Mouse (Mus musculus): Measurements from ENCODE around the gene Zfp958.
"Not testable (repeated sequence)": the region's sequence is repeated elsewhere in the genome, so short reads cannot be mapped to it uniquely, and the experiment has no call there.

Gene Zfp958

GRCm38 (mm10) chr8:4612932-4613853, at the start of gene Zfp958:
Gene Zfp958 (plus strand): TSS chr8:4613167.
- peak; percentile 97 for DNase-seq (ENCODE audit: low read depth, low spot score)

DNA sequence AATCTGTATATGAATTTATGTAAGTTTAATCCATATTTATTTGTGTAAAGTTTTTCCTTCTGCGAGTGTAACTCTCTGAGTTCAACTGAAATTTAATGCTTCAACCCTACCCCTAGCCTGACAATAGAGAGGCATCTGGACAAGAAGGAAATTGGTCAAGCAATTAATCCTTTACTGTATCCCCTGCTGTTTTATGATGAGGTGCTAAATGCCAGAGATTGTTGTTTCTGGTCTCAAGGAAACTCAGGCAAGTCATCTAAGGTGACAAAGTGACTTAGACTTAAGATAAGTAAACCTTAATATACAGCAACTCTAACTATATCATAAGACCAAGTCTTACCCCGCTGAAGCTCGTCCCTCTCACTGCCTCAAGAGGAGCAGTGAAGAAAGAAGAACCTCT, 31.0 kb upstream of the Zfp958 start:
- peak; percentile 51 for DNase-seq (ENCODE audit: low read depth, low spot score)

DNA sequence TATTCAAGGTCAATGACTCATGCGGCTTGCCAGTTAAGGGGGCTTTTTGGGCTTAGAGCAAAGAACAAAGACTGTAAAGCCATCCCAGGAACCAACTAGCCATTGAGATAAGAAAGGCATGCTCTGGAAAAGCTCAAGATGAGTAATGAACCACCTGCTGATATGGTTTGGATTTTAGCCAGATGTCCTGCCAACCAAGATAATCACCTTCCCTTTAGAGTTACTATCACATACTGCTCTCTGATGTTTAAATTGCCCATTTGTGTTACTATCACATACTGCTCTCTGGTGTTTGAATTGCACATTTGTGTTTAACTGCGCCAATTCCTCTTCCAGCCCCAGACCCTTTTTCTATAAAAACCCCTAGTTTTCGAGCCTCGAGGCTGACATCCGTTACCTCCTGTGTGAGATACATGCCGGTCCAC, 30.2 kb upstream of the Zfp958 start:
- no peak for DNase-seq (ENCODE audit: low read depth, low spot score)

GRCm38 (mm10) chr8:4584660-4585059, 28.3 kb upstream of the Zfp958 start:
- no peak for DNase-seq (ENCODE audit: low read depth, low spot score)

- no peak for DNase-seq (ENCODE audit: low read depth, low spot score)
Observed at GRCm38 (mm10) chr8:4586356-4586755, 26.6 kb upstream of the Zfp958 start.

- DNase-seq (ENCODE audit: low read depth, low spot score) = peak; percentile 81
Observed at GRCm38 (mm10) chr8:4588165-4589000, 24.6 kb upstream of the Zfp958 start.

GRCm38 (mm10) chr8:4608896-4609295, 4.1 kb upstream of the Zfp958 start:
- no peak for DNase-seq (ENCODE audit: low read depth, low spot score)

- not testable (repeated sequence) for DNase-seq (ENCODE audit: low read depth, low spot score)
Observed at GRCm38 (mm10) chr8:4611626-4612175, 1.3 kb upstream of the Zfp958 start.

DNA sequence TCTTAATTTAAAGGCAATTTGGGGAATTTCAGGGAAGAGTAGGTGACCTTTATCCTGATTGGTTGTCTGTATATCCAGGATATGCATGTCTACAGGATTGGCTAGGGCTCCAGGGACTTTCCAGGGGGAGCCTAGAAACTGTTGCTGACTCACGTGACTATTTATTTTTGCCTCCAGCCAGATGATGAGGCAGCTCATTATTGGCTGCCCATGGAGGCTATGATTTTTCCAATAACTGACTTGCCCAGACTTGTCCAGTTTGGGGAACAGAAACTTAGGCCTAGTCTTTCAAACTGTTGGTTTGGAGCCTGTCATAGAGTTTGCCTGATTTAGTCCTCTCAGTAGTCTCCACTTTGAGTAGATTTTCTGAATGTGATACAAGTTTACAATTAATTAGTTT, 14.4 kb downstream of the Zfp958 start:
- DNase-seq (ENCODE audit: low read depth, low spot score) = no peak

- no peak for DNase-seq (ENCODE audit: low read depth, low spot score)
Observed at GRCm38 (mm10) chr8:4637071-4637470, 24.1 kb downstream of the Zfp958 start.

- not testable (repeated sequence) for DNase-seq (ENCODE audit: low read depth, low spot score)
Observed at GRCm38 (mm10) chr8:4642974-4643373, 30.0 kb downstream of the Zfp958 start.

- peak; percentile 42 for DNase-seq (ENCODE audit: low read depth, low spot score)
Observed at GRCm38 (mm10) chr8:4656536-4656935, 43.6 kb downstream of the Zfp958 start.

- no peak for DNase-seq (ENCODE audit: low read depth, low spot score)
Observed at GRCm38 (mm10) chr8:4675191-4676003, 62.4 kb downstream of the Zfp958 start.

DNA sequence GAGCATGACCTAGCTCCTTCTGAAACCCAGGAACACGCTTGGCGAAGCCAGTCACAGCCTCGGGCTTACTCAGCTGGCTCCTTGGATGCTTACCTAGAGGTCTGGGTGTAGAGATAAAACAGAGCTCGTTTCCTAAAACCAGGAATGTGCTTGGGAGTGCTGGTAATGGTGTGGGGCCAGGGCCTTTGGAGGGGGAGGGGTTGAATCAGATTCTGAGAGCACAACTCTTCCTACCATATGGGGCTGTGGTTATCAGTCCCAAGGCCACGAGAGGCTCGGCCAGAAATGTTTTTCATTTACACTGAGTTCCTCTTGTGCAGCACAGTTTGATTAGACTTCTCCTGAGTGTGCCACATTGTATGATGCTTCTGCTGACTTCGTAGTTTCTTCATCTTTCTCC, 63.6 kb downstream of the Zfp958 start:
- DNase-seq (ENCODE audit: low read depth, low spot score) = no peak

DNA sequence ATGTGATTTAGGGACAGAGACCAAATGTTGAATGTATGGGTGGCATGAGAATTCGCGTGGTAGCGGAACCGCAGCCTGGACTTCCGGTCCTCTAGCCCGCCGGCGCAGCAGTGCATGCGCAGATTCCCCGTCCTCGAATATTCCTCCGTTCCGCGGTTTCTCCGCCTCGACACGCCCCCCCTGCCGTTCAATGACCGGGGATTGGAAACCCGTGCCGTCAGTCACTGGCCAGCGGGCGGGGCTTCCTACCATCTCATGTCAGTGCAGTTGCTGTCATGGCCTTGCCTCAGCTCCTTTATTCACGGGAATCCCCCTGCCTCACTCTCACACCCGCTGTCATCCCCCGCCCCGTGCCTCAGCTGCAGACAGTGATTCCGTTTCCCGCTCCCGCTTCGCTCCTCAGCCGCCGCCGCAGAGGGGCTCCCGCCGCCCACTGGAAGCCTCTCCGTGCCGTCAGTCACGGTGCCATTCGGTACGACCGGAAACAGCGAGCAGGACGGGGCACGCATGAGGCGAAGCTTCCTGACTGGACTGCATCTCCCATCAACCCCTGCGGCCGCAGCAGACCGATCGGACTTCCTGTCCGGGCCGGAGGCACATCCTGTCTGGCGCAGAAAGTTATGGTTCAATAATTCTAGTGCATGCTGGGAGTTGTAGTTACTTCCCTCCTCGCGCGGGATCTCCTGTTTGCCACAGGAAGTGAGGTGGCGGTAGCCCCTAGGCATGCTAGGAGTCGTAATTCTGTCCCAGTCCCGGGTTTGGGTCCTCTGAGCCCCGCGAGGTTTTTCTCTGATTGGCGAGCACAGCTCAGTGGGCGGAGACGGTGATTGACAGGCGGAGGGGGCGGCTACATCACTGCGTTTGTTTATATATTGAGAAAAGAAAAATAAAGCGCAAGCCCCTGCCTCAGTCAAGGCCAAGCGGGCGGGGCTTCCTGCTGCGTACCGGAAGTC, 64.6 kb downstream of the Zfp958 start:
- DNase-seq (ENCODE audit: low read depth, low spot score) = peak; percentile 98

GRCm38 (mm10) chr8:4678218-4678907, 65.4 kb downstream of the Zfp958 start:
- DNase-seq (ENCODE audit: low read depth, low spot score) = peak; percentile 91

- no peak for DNase-seq (ENCODE audit: low read depth, low spot score)
Observed at GRCm38 (mm10) chr8:4678908-4679545, 66.1 kb downstream of the Zfp958 start.

DNA sequence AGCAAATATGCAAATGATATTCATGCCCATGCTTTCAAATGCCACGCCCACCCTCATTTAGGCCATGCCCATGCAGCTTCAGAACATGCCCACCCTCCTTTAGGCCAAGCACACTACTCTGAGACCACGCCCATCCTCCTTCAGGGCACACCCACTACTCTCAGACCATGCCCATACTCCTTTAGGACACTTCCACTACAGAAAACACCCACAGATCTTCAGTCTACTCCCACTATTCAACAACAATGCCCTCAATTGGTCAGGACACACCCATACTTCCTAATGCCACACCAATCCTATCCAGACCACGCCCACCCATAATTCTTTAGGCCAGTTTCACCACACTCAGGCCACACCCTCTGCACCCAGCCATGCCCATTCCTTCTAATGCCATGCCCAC, 66.8 kb downstream of the Zfp958 start:
- no peak for DNase-seq (ENCODE audit: low read depth, low spot score)

Data from forelimb bud, embryonic 11.5 days (tissue).